Mouse (Mus musculus) activated CD4-positive, CD25-positive, alpha-beta regulatory T cell (primary cell): ENCODE results near the gene Gm1979. TPM values are rescaled to one million over a fixed set of nuclear protein-coding genes. Genes with fewer than 3 reads are reported as not detected.

Source experiments
- polyA plus RNA-seq, 2 experiments: library from polyadenylated mRNA; unstranded; fragments of 100-300 nt; shearing (Covaris generic); gene quantifications; one replicate each; pipeline ENCODE4 v1.2.1; 2017

Gene Gm1979
- not detected for polyA plus RNA-seq

GRCm38 (mm10) chr5:26004698-26005097 lies at the start of gene Gm1979:
Gm1979 (minus strand) TSS chr5:26004798.

DNA sequence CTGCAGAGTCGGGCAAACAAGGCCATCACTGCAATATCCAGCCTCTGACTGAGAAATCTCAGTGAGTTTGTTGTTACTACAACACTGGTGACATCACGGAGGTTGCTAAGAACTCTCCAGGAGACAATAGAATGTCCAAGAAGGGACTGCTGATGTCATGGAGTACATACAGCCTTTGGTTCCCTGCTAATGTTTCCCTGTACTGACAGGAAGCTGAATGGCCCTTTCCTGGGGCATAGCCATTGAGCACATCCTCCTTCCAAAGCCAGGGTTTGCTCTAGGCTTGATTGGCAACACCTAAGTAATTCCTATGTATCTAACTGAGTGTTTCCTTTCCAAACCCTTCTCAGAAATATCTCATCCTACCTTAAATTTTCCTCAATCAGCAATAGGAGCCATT lies 34.9 kb upstream of the Gm1979 start, which contains the start of gene Speer4a:
Gene Speer4a, minus strand, starts transcription at position 101 of the 400 bp plus-strand sequence.

DNA sequence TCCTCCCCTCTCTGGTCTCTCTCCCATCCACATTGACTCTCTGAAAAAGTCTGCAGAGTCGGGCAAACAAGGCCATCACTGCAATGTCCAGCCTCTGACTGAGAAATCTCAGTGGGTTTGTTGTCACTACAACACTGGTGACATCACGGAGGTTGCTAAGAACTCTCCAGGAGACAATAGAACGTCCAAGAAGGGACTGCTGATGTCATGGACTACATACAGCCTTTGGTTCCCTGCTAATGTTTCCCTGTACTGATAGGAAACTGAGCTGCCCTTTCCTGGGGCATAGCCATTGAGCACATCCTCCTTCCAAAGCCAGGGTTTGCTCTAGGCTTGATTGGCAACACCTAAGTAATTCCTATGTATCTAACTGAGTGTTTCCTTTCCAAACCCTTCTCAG lies 18.2 kb upstream of the Gm1979 start, which contains the start of gene Gm5862:
Gene Gm5862, minus strand, starts transcription at position 101 of the 400 bp plus-strand sequence.

DNA sequence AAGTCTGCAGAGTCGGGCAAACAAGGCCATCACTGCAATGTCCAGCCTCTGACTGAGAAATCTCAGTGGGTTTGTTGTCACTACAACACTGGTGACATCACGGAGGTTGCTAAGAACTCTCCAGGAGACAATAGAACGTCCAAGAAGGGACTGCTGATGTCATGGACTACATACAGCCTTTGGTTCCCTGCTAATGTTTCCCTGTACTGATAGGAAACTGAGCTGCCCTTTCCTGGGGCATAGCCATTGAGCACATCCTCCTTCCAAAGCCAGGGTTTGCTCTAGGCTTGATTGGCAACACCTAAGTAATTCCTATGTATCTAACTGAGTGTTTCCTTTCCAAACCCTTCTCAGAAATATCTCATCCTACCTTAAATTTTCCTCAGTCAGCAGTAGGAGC lies 16.0 kb downstream of the Gm1979 start, which contains the start of gene Gm21698:
Gene Gm21698, minus strand, starts transcription at position 101 of the 400 bp plus-strand sequence.

DNA sequence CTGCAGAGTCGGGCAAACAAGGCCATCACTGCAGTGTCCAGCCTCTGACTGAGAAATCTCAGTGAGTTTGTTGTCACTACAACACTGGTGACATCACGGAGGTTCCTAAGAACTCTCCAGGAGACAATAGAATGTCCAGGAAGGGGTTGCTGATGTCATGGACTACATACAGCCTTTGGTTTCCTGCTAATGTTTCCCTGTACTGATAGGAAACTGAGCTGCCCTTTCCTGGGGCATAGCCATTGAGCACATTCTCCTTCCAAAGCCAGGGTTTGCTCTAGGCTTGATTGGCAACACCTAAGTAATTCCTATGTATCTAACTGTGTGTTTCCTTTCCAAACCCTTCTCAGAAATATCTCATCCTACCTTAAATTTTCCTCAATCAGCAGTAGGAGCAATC lies 32.0 kb downstream of the Gm1979 start, which contains the start of gene Gm21680:
Gene Gm21680, minus strand, starts transcription at position 101 of the 400 bp plus-strand sequence.

DNA sequence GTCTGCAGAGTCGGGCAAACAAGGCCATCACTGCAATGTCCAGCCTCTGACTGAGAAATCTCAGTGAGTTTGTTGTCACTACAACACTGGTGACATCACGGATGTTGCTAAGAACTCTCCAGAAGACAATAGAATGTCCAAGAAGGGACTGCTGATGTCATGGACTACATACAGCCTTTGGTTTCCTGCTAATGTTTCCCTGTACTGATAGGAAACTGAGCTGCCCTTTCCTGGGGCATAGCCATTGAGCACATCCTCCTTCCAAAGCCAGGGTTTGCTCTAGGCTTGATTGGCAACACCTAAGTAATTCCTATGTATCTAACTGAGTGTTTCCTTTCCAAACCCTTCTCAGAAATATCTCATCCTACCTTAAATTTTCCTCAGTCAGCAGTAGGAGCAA lies 50.3 kb downstream of the Gm1979 start, which contains the start of gene Gm21671:
Gene Gm21671, minus strand, starts transcription at position 101 of the 400 bp plus-strand sequence.

Other genes starting within 250 kb of the Gm1979 start
- 1 to 10 TPM; 4.2 to 6.7 TPM for gene Actr3b, start 244.8 kb downstream of the Gm1979 start, polyA plus RNA-seq
- gene Gm21663, start 62.4 kb downstream of the Gm1979 start, polyA plus RNA-seq = under 1 TPM in 1 of 2 experiments, not detected in 1; 0.17 TPM
- not detected for gene Gm21671, start 50.4 kb downstream of the Gm1979 start, polyA plus RNA-seq
- not detected for gene Gm21680, start 32.1 kb downstream of the Gm1979 start, polyA plus RNA-seq
- gene Gm21698, start 16.1 kb downstream of the Gm1979 start, polyA plus RNA-seq = not detected
- gene Gm5862, start 18.1 kb upstream of the Gm1979 start, polyA plus RNA-seq = under 1 TPM in 1 of 2 experiments, not detected in 1; 0.20 TPM
- not detected for gene Speer4a, start 34.8 kb upstream of the Gm1979 start, polyA plus RNA-seq
- gene Gm7347, start 53.8 kb upstream of the Gm1979 start, polyA plus RNA-seq = not detected
- under 1 TPM in 1 of 2 experiments, not detected in 1; 0.10 TPM for gene Gm10471, start 84.5 kb upstream of the Gm1979 start, polyA plus RNA-seq
- not detected for gene 5031410I06Rik, start 100.6 kb upstream of the Gm1979 start, polyA plus RNA-seq
- not detected for gene Gm10220, start 116.6 kb upstream of the Gm1979 start, polyA plus RNA-seq